Mouse (Mus musculus) inflammation-experienced regulatory T-cells, adult 6 months (primary cell): Measurements from ENCODE around the gene Ndufaf2. TPM values are rescaled to one million over a fixed set of nuclear protein-coding genes. Genes with fewer than 3 reads are reported as not detected.

Experiments
- ATAC-seq: one replicate; pipeline ENCODE4 v1.8.0; 2017
- polyA plus RNA-seq, 3 experiments: library from polyadenylated mRNA; unstranded; fragments of 100-300 nt; shearing (Covaris generic); gene quantifications; one replicate each; pipeline ENCODE4 v1.2.1; 2017

Gene Ndufaf2
- polyA plus RNA-seq, result 10 to 100 TPM; 38.9 to 47.2 (median 43.2) TPM

DNA sequence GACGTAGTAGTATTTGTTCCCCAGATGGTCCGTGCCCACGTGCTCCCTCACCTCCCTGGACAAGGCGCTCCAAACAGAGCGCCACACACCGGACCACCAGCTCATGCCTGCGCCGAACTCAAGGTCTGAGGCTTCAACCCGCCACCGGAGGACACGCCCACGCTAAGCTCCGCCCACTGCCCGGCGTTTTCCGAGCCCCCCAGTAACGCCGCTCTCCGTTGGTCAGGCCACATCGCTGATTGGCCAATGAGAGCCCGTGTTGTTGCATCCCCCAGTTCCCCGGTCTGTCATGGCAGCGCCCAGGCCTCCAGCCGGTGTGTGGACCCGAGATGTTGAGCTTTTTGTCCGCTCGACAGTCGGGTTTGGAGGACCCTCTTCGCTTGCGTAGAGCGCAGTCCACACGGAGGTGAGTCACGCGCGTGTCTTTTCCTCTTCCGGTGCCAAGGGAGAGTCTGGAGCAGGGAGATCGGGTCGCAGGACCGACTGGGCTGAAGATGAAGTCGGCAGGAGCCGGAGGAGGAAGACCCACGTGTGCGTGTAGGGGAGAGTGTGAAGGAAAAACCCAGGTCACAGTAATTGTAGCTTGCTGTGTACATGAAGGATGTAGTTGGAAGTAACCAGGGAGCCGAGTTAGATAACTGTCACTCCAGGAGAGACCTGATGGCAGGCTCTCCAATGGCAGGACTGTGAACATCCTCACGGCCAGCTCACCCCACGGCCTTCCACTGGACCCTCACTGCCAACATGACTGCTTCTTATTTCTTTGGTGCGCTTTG, at the start of gene Ndufaf2, which contains the start of gene Ercc8:
Ndufaf2 (minus strand) TSS at position 159 of the 776 bp plus-strand sequence.
Ercc8 (plus strand) TSS at position 267 of the 776 bp plus-strand sequence.
- ATAC-seq, result peak; percentile 94

- ATAC-seq, result no peak
Observed at GRCm38 (mm10) chr13:108208090-108208489, 49.7 kb upstream of the Ndufaf2 start.

DNA sequence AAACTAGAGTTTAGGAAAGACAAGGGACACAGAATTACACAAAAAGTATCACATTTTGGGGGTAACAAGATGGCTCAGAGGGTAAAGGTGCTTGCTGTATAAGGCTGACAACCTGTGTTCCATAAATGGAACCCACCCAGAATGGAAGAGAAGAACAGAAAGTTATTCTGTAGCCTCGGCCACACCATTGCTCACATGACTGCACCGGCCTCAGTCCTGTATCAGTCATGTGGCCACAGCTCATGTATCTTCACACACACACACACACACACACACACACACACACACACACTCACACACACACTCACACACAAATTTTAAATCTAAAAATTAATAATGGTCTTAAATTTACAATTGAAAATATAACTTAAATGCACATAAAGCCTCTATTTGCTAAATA, 49.0 kb upstream of the Ndufaf2 start:
- ATAC-seq, result no peak

DNA sequence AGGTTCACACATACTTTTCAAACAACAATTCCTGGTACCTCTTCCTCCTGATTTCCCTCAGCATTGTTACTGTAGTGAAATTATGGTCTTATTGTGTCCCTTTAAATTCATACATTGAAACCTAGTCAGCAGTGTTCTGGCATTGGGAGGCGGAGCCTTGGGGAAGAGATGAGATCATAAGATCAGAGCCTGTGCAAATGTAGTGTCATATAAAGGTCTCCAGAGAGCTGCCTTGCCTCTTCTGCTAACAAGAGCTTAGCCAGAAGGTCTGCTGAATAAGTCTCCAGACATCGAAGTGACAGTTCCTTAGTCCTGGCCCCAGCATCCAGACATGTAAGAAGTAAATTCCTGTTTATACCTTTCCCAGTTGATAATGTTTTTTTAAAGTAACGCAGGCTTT, 46.4 kb upstream of the Ndufaf2 start:
- no peak for ATAC-seq

GRCm38 (mm10) chr13:108195474-108195873, 37.1 kb upstream of the Ndufaf2 start:
- no peak for ATAC-seq

DNA sequence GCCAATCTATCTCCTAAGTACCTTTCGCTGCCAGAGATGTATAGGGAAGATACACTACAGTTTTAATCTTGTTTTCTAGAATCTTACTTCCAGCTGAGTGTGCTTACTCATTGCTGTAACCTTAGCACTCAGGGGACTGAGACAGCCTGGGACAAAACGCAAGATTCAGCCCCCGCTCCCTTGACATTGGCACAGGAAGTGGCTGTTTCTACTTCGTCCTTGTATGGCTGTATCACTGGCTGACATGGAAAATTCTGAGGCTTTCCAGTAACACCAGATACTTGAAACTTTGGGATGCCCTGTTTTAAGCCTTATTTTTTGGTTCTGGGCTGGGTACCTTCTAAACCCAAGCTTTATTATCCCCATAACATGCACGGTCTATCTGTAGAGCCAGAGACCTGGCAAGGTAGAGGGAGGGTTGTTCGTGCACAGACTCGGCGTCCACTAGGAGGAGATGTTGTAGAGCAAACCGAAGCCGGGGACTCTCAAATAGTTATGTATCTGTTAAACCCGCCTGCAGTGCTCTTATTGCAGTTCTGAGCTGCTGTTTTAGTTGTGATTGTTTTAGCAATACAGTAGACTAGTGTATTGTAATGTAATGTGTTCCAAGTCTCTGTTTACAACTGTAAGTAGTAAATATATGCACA, 32.8 kb upstream of the Ndufaf2 start:
- ATAC-seq, result peak; percentile 78

- no peak for ATAC-seq
Observed at GRCm38 (mm10) chr13:108187994-108188393, 29.6 kb upstream of the Ndufaf2 start.

DNA sequence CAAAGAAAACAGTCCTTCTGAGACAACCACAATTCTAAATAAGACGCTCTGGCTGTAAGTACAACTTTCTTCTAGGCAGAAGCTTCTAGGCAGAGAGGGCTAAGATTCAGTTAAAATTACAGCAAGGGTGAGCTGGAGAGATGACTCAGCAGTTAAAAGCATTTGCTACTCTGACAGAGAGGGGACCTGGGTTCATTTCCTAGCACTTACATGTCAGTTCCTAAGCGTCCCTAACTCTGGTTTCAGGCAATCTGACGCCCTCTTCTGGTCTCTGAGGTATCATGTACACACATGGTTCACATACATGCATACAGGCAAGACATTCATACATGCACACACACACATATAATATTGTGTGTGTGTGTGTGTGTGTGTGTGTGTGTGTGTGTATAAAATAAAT, 27.1 kb upstream of the Ndufaf2 start:
- ATAC-seq, result no peak

DNA sequence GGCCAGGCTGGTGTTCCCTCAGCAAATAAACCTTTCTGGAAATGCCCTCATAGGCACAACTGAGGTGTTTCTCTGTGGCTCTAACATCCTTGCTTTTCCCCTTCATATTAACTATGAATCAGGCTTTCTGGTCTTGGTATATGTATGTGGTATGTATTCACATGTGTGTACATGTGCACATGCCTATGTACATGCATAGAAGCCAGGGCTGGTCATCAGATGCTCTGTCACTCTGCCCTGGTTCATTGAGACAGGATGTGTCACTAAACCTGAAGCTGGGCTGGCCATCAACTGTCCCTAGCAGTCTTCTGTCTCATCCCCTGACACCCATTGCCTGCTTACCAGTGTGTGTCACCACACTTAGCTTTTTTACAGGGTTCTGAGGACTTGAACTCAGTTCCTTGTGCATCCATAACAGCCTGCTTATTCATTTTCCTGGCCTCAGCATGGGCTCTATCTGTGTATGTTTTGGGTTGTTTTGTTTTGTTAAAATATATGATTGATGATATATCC, 26.4 kb upstream of the Ndufaf2 start:
- no peak for ATAC-seq

- ATAC-seq, result no peak
Observed at GRCm38 (mm10) chr13:108180821-108181220, 22.4 kb upstream of the Ndufaf2 start.

DNA sequence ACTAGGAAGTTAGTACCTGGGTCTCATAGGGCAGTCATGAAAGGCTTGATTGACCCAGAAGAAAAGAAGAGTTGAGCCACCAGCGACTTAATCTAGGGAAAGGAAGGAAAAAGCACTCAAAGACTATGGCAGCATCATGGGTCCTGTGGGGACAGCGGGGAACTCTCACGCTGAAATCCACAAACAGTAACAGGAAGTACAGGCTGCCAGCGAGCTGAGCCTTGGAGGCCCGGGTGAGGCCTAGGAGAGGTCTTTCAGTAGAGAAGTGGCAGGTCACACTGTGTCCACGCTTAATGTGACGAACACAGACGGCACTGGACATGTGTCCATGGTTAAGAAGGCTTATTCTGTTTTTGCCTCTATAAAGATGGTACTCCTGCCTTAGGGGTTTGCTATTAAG, 21.2 kb upstream of the Ndufaf2 start:
- ATAC-seq, result no peak

DNA sequence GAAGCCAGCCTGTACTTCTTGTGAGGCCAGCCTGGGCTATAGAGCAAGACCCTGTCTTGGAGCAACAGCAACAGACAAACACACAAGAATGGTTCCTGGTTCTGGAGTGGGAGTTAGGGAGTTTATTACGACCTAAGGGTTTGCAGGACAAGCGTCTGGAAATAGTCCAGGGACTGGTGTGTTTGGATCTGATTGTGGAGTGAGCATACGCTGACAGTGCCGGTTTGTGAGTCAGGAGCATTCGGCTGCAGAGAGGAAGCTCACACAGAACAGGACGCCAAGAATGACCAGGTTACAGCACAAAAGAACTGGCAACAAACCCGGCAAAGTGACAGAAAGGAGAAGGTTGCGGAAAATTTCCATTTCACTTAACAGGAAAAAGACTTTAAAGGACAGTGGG, 12.1 kb upstream of the Ndufaf2 start:
- ATAC-seq, result no peak

DNA sequence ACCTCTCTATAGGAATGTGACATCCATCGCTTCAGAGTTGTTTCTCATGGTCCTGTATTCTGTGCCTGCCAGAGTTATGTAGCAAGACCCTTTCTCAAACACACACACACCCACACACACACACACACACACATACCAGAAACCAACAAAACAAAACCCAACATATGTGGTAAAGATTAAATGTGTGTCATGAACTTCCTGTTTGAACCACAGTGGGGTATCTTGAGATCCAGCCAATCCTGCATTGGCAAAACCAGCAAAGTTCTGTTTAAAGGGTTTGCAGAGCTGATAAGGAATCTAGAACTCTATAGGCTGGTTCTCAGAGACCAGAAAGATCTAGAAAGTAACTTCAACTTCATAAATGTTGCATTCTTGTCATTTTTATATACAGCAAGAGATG, 11.6 kb upstream of the Ndufaf2 start:
- peak; percentile 71 for ATAC-seq

GRCm38 (mm10) chr13:108164621-108165020, 6.2 kb upstream of the Ndufaf2 start:
- no peak for ATAC-seq

- ATAC-seq, result no peak
Observed at GRCm38 (mm10) chr13:108163912-108164311, 5.5 kb upstream of the Ndufaf2 start.

DNA sequence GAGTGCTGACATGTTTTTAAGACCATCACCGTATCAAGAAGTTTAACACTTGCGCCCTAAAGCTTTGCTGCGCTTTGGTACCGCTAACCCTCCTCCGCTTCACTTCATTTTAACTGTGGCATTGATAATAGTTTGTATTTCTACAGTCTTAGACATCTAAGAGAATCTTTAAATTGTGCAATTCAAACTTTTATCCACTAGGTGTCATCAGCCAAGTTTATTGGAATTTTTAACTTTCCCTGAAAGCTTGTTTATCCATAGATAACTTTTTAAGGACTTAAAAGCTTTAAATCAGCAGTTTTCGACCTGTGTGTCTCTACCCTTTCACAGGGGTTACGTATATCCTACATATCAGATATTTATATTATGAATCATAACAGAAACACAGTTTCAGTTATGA, 1.5 kb upstream of the Ndufaf2 start:
- ATAC-seq, result no peak

DNA sequence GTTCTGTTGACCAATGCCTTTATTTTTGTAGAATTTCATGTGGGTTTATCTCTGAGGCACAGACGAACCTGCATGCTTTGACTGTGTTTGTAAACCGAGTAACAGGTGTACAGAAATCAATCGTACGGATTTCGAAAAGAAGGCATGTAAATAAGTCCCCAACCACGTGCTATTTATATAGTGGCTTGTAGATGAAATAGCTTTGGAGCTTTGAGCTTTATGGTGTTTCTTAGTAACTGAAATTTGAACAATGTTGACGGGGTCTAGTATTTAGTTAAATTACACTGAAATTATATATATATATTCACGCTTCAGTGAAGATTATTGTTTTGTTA, 785 bp upstream of the Ndufaf2 start:
- ATAC-seq, result no peak

DNA sequence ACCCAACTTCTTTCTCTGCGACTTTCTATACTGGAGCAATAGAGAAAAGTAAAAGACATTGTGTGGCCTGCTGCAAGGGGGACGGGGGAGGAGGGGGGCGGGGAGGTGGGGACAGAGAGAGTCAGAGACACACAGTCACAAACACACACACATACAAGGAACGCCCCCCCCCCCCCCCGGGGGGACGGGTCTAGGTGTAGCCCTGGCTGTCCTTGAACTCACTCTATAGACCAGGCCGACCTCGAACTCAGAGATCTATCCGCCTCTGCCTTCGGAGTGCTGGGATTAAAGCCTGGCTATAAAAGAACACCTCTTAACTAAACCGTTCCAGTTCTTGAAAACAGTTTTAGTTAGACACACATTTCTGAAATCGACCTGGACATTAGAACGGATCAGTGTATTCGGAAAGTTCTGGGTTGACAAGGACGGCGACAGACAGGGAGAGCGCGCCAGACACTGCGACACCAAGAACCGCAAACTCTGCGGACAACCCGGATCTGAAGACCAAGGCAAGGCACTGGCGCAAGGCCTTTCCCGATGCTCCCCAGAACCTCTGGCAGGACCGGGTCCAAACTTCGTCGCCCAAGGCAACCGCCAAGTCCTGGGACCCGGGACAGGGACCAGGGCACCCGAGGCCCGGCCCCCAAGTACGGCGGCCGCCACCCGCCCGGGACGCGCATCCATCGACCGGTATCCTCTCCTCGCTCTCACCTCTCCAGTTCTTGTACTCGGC, 525 bp downstream of the Ndufaf2 start:
- ATAC-seq, result peak; percentile 57

GRCm38 (mm10) chr13:108157156-108157555, 1.3 kb downstream of the Ndufaf2 start:
- ATAC-seq, result no peak

DNA sequence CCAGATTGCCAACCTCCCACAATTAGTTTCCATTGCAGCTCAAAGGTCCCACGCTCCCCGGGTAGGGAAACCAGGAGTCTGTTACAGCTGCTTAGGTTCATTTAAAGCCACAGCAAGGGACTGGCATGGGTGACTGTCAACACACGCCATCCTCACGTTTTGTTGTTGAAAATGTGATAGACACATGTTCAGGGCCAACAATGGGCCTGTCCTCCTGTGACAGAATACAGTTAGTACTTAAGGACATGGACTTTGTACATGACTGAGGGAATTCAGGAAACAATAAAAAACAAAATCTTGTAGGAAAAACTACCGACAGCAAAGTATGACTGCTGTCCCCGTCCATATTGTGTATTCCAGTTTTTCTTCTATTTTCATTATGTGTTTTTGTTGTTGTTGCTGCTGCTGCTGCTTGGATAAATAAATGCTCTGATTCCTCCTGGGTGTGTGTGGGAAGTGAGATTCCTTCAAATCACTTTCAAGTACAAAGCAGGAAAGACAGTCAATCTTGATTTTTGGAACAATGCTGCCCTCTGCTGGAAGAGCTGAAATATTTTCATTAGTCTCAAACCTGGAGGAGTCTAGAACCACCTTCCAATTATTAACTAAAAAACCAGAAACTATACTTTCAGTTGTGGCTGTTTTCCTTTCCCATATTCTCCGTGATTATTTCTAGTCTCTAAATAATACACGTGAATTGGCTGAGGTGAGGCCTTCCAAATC, 5.6 kb downstream of the Ndufaf2 start:
- ATAC-seq, result peak; percentile 60

GRCm38 (mm10) chr13:108151782-108152181, 6.6 kb downstream of the Ndufaf2 start:
- ATAC-seq, result peak; percentile 73

DNA sequence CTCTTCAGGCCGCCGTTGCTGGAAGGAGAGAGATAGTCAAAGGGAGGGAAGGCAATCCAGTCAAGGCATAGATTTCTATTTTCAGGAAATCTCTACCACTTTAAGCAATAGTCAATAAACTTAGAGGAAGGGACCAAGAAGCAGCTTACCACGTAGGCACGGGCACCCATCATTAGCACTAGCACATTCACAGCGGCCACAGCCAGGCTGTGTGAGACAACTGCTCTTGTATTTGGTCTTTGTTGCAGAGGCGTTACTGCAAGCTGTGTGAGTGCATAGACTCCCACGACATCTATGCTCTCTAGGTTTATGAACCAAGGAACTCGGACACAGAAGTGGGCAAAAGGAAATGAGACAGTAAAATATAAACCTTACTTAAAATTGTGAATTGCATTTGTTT, 14.3 kb downstream of the Ndufaf2 start:
- ATAC-seq, result no peak
